Mouse (Mus musculus): ENCODE data around the gene Gm3526. TPM values are rescaled to one million over a fixed set of nuclear protein-coding genes. Genes with fewer than 3 reads are reported as not detected.
"Not testable (repeated sequence)": the region's sequence is repeated elsewhere in the genome, so short reads cannot be mapped to it uniquely, and the experiment has no call there.

Gm3526 gene
- total RNA-seq (2015; ENCODE audit: low replicate concordance) (not detected in 2 replicates), total RNA-seq (2017; ENCODE audit: low replicate concordance) (not detected in 2 replicates)

- ATAC-seq (replicated peaks; ENCODE audit: low FRiP score, poor library complexity, severe bottlenecking): not testable (repeated sequence)
Observed at GRCm38 (mm10) chr14:5260480-5260879, at the start of gene Gm3526. Gm3526 (minus strand) TSS chr14:5260580.

Other genes starting within 250 kb of the Gm3526 start
- not detected in 2 replicates for gene Gm3298, start 244.7 kb downstream of the Gm3526 start, total RNA-seq (2015; ENCODE audit: low replicate concordance)
- not detected in 2 replicates for gene Gm3298, start 244.7 kb downstream of the Gm3526 start, total RNA-seq (2017; ENCODE audit: low replicate concordance)
- not detected in 2 replicates for gene 4930555G01Rik, start 210.0 kb downstream of the Gm3526 start, total RNA-seq (2015; ENCODE audit: low replicate concordance)
- gene 4930555G01Rik, start 210.0 kb downstream of the Gm3526 start, total RNA-seq (2017; ENCODE audit: low replicate concordance): not detected in 2 replicates
- not detected in 2 replicates for gene Gm8281, start 189.5 kb downstream of the Gm3526 start, total RNA-seq (2015; ENCODE audit: low replicate concordance)
- 0.39 TPM in 1 of 2 replicates, not detected in the other for gene Gm8281, start 189.5 kb downstream of the Gm3526 start, total RNA-seq (2017; ENCODE audit: low replicate concordance)
- not detected in 2 replicates for gene Gm8279, start 129.1 kb downstream of the Gm3526 start, total RNA-seq (2015; ENCODE audit: low replicate concordance)
- gene Gm8279, start 129.1 kb downstream of the Gm3526 start, total RNA-seq (2017; ENCODE audit: low replicate concordance): not detected in 2 replicates
- not detected in 2 replicates for gene Gm3317, start 96.0 kb downstream of the Gm3526 start, total RNA-seq (2015; ENCODE audit: low replicate concordance)
- gene Gm3317, start 96.0 kb downstream of the Gm3526 start, total RNA-seq (2017; ENCODE audit: low replicate concordance): not detected in 2 replicates
- not detected in 2 replicates for gene Gm8271, start 74.8 kb downstream of the Gm3526 start, total RNA-seq (2015; ENCODE audit: low replicate concordance)
- not detected in 2 replicates for gene Gm8271, start 74.8 kb downstream of the Gm3526 start, total RNA-seq (2017; ENCODE audit: low replicate concordance)
- not detected in 2 replicates for gene Gm3542, start 74.3 kb upstream of the Gm3526 start, total RNA-seq (2015; ENCODE audit: low replicate concordance)
- gene Gm3542, start 74.3 kb upstream of the Gm3526 start, total RNA-seq (2017; ENCODE audit: low replicate concordance): not detected in 2 replicates
- gene Gm3500, start 128.5 kb upstream of the Gm3526 start, total RNA-seq (2015; ENCODE audit: low replicate concordance): not detected in 2 replicates
- not detected in 2 replicates for gene Gm3500, start 128.5 kb upstream of the Gm3526 start, total RNA-seq (2017; ENCODE audit: low replicate concordance)
- gene Gm3194, start 194.9 kb upstream of the Gm3526 start, total RNA-seq (2015; ENCODE audit: low replicate concordance): not detected in 2 replicates
- not detected in 2 replicates for gene Gm3194, start 194.9 kb upstream of the Gm3526 start, total RNA-seq (2017; ENCODE audit: low replicate concordance)
- gene Gm8246, start 217.2 kb upstream of the Gm3526 start, total RNA-seq (2015; ENCODE audit: low replicate concordance): not detected in 2 replicates
- not detected in 2 replicates for gene Gm8246, start 217.2 kb upstream of the Gm3526 start, total RNA-seq (2017; ENCODE audit: low replicate concordance)
- gene Gm3187, start 223.6 kb upstream of the Gm3526 start, total RNA-seq (2015; ENCODE audit: low replicate concordance): not detected in 2 replicates
- gene Gm3187, start 223.6 kb upstream of the Gm3526 start, total RNA-seq (2017; ENCODE audit: low replicate concordance): not detected in 2 replicates
- gene Gm3488, start 241.1 kb upstream of the Gm3526 start, total RNA-seq (2015; ENCODE audit: low replicate concordance): not detected in 2 replicates
- gene Gm3488, start 241.1 kb upstream of the Gm3526 start, total RNA-seq (2017; ENCODE audit: low replicate concordance): not detected in 2 replicates

Measured in erythroid progenitor cell, adult 5-6 weeks (primary cell).